ENCODE assay signal across 7 mouse cellular contexts in genomic region chr4:43031237-43031995, GRCm38 (mm10). TPM values are rescaled to one million over a fixed set of nuclear protein-coding genes. Genes with fewer than 3 reads are reported as not detected.
A peak's percentile ranks its signal among the peaks of the same experiment; 100 is the strongest.
DNase-seq lines count a peak whose midpoint lies in the region; ATAC-seq lines count a peak whose summit lies in the region.

Gene Stoml2 (minus strand): TSS chr4:43031710.

- H3K4me2 ChIP-seq in intestine, embryonic 16.5 days (ENCODE audit: low read depth, low read length): peak within 1 kb of the TSS; percentile 88
- H3K4me2 ChIP-seq in midbrain, embryonic 11.5 days: peak within 1 kb of the TSS; percentile 80

- peak within 1 kb of the TSS; percentile 95 for H3K9ac ChIP-seq in intestine, embryonic 16.5 days (ENCODE audit: low read depth, low read length)
- peak within 1 kb of the TSS; percentile 85 for H3K9ac ChIP-seq in midbrain, embryonic 11.5 days (ENCODE audit: low read length)

- intact Hi-C loops in left cerebral cortex, postnatal 36 days (cut with DNase I): loop anchor here (10.0 kb wide), 1 partner anchor 533 kb away; the partner anchor contains the start of genes Creb3 and Tln1

- H3K27me3 ChIP-seq in intestine, embryonic 16.5 days (replicated peaks; ENCODE audit: control insufficient read depth, insufficient read depth, low read length): no peaks in the 10 kb centered on the region
- H3K27me3 ChIP-seq in midbrain, embryonic 11.5 days (ENCODE audit: control insufficient read depth, insufficient read depth, low read length): no peaks in the 10 kb centered on the region

- DNase-seq in adrenal gland, adult 2 months: peak; percentile 94
- peak; percentile 87 for DNase-seq in embryo, embryonic 11.5 days (ENCODE audit: low read depth, low spot score)
- peak; percentile 77 to 91 for DNase-seq in gastrocnemius, postnatal 4 days (ENCODE audit: low spot score in 2 of 2)
- DNase-seq in left cerebral cortex, postnatal 36 days (ENCODE audit: low spot score in 2 of 2): peak; percentile 91 to 92
- DNase-seq in midbrain, embryonic 11.5 days (ENCODE audit: low spot score, missing footprints): peak; percentile 99
- DNase-seq in skeletal muscle tissue, adult 2 months (ENCODE audit: low read depth, low spot score): peak; percentile 89

- peaks cover 10% of the 10 kb centered on the region; the same call in 1 of the 2 replicates for H3K36me3 ChIP-seq in intestine, embryonic 16.5 days (ENCODE audit: control insufficient read depth, insufficient read depth, low read length)
- peaks cover 19% of the 10 kb centered on the region for H3K36me3 ChIP-seq in midbrain, embryonic 11.5 days (ENCODE audit: control insufficient read depth, insufficient read depth, low read length)

- H3K4me3 ChIP-seq in intestine, embryonic 16.5 days (ENCODE audit: low read length): peak within 1 kb of the TSS; percentile 77
- H3K4me3 ChIP-seq in midbrain, embryonic 11.5 days (ENCODE audit: low read depth, low read length): peak within 1 kb of the TSS; percentile 63

- peaks cover 13% of the 10 kb centered on the region for H3K4me1 ChIP-seq in intestine, embryonic 16.5 days (ENCODE audit: control insufficient read depth, insufficient read depth, low read length)
- peaks cover 17% of the 10 kb centered on the region for H3K4me1 ChIP-seq in midbrain, embryonic 11.5 days (ENCODE audit: control insufficient read depth, insufficient read depth, low read length)

- no peaks in the 10 kb centered on the region for H3K9me3 ChIP-seq in intestine, embryonic 16.5 days (ENCODE audit: control insufficient read depth, low read length)
- no peaks in the 10 kb centered on the region for H3K9me3 ChIP-seq in midbrain, embryonic 11.5 days (ENCODE audit: control insufficient read depth, low read length)

- under 1% methylated on average over 38 of the region's 38 CpGs for WGBS in intestine, embryonic 16.5 days
- WGBS in midbrain, embryonic 11.5 days: under 1% methylated on average over 38 of the region's 38 CpGs

- peak; percentile 97 for ATAC-seq in intestine, embryonic 16.5 days
- peak; percentile 96 for ATAC-seq in midbrain, embryonic 11.5 days (ENCODE audit: low FRiP score)

- H3K27ac ChIP-seq in intestine, embryonic 16.5 days (ENCODE audit: low read length): peak within 1 kb of the TSS; percentile 81
- H3K27ac ChIP-seq in midbrain, embryonic 11.5 days (ENCODE audit: low read depth, low read length): peak within 1 kb of the TSS; percentile 91

RNA-seq across cellular contexts. Expression of gene Stoml2, which starts in this region (rescaled TPM):
- total RNA-seq in adrenal gland, adult 2 months (2021): 100 to 1,000 TPM; 227 to 252 TPM
- 192 and 291 TPM in 2 replicates for polyA plus RNA-seq in adrenal gland, adult 2 months (2012; rRNA removed)
- 100 to 1,000 TPM in 1 of 2 experiments, 10 to 100 TPM in 1; 94.7 to 103 TPM for total RNA-seq in gastrocnemius, postnatal 4 days (2021)
- polyA plus RNA-seq in intestine, embryonic 16.5 days (2015; fragmentation: Nextera tagmentation; extraction: Ambion mirVana): 306 and 324 TPM in 2 replicates
- 100 to 1,000 TPM; 107 to 121 TPM for total RNA-seq in left cerebral cortex, postnatal 36 days (2021)
- 365 TPM in 2 replicates for polyA plus RNA-seq in midbrain, embryonic 11.5 days (2014; fragmentation: Nextera tagmentation; extraction: Ambion mirVana)

Comparison
In these comparisons a context has a peak if more than half of its experiments do, and no peak if none do; other contexts are left out.
1. Peak in every context shown above with its lines: DNase-seq, ATAC-seq, H3K4me3 ChIP-seq and H3K27ac ChIP-seq.